8 mouse cellular contexts compared by ENCODE assay signal in genomic region chrX:48255830-48256428, GRCm38 (mm10). TPM values are rescaled to one million over a fixed set of nuclear protein-coding genes. Genes with fewer than 3 reads are reported as not detected.
DNase-seq lines count a peak whose midpoint lies in the region; ATAC-seq and TF ChIP-seq lines count a peak whose summit lies in the region.

No protein-coding gene starts in this region.

- peak in 1 of 2 experiments; percentile 5 for DNase-seq in heart, adult 2 months
- DNase-seq in heart, adult 8-10 months (ENCODE audit: low spot score), result no peak
- DNase-seq in cerebellum, postnatal 14 days, result peak; percentile 25 to 26
- DNase-seq in heart, postnatal 0 days (ENCODE audit: low spot score), result no peak
- DNase-seq in testis, postnatal 14 days (ENCODE audit: low spot score), result no peak

- peak; percentile 65 for ATAC-seq in heart, postnatal 0 days (ENCODE audit: insufficient read depth, low read depth)
- peak; percentile 7; the same call in 1 of the 2 replicates for ATAC-seq in limb, embryonic 15.5 days (ENCODE audit: insufficient number of reproducible peaks, low FRiP score, low TSS enrichment, low read depth)
- ATAC-seq in neural tube, embryonic 13.5 days (ENCODE audit: low read depth), result peak; percentile 71; the same call in 1 of the 2 replicates

- H3K79me2 ChIP-seq in heart, adult 2 months (replicated peaks; ENCODE audit: control insufficient read depth, insufficient read depth, low read length), result no peaks in the 10 kb centered on the region
- peaks cover 24% of the 10 kb centered on the region for H3K79me2 ChIP-seq in C2C12 (ENCODE audit: control insufficient read depth, insufficient read depth)

- peak overlapping the region; percentile 66 for H3ac ChIP-seq in C2C12 (ENCODE audit: control insufficient read depth, insufficient read length, low read depth)

- no peaks in the 10 kb centered on the region; the same call in 1 of the 2 replicates for H3K4me1 ChIP-seq in heart, adult 2 months (ENCODE audit: control insufficient read depth, insufficient read depth, low read length)
- no peaks in the 10 kb centered on the region; the same call in 1 of the 2 replicates for H3K4me1 ChIP-seq in heart, postnatal 0 days (ENCODE audit: control insufficient read depth, insufficient read depth)
- no peaks in the 10 kb centered on the region; the same call in 1 of the 2 replicates for H3K4me1 ChIP-seq in limb, embryonic 15.5 days
- H3K4me1 ChIP-seq in neural tube, embryonic 13.5 days (replicated peaks), result peaks cover 10% of the 10 kb centered on the region

- no peak for TF ChIP-seq EP300 in heart, adult 2 months (IDR thresholded peaks at IDR 0.05; ENCODE audit: insufficient read depth, low read depth, low read length)
- no peak for TF ChIP-seq EP300 in heart, postnatal 0 days (IDR thresholded peaks at IDR 0.05; ENCODE audit: low read depth)

- intact Hi-C loops in heart, adult 2 months (cut with DNase I), result loop anchor here (2.0 to 5.0 kb wide), 3 partner anchors 31 to 264 kb away; partner anchors contain the start of gene Zdhhc9

- H3K9me3 ChIP-seq in heart, postnatal 0 days (replicated peaks; ENCODE audit: control insufficient read depth, low read length), result no peaks in the 10 kb centered on the region
- H3K9me3 ChIP-seq in limb, embryonic 15.5 days, result no peaks in the 10 kb centered on the region
- H3K9me3 ChIP-seq in neural tube, embryonic 13.5 days, result no peaks in the 10 kb centered on the region

- H3K4me3 ChIP-seq in heart, adult 2 months, result peak overlapping the region; percentile 55
- peak overlapping the region; percentile 38 for H3K4me3 ChIP-seq in C2C12 (ENCODE audit: insufficient read depth, poor library complexity, severe bottlenecking)
- H3K4me3 ChIP-seq in heart, postnatal 0 days (ENCODE audit: low read depth, low read length), result peak overlapping the region; percentile 64
- H3K4me3 ChIP-seq in limb, embryonic 15.5 days, result peak overlapping the region; percentile 53
- peak overlapping the region; percentile 51 for H3K4me3 ChIP-seq in neural tube, embryonic 13.5 days

- H3K4me2 ChIP-seq in heart, postnatal 0 days (ENCODE audit: low read depth, low read length), result peak overlapping the region; percentile 64
- peak overlapping the region; percentile 54 for H3K4me2 ChIP-seq in limb, embryonic 15.5 days
- H3K4me2 ChIP-seq in neural tube, embryonic 13.5 days, result peak overlapping the region; percentile 61

- peak overlapping the region; percentile 83 for H3K27ac ChIP-seq in heart, adult 2 months
- H3K27ac ChIP-seq in heart, postnatal 0 days (ENCODE audit: low read depth), result peak overlapping the region; percentile 80
- H3K27ac ChIP-seq in limb, embryonic 15.5 days, result peak overlapping the region; percentile 85
- peak overlapping the region; percentile 83 for H3K27ac ChIP-seq in neural tube, embryonic 13.5 days (replicated peaks)

- WGBS in heart, adult 2 months, result 22% methylated on average over 18 of the region's 18 CpGs
- WGBS in heart, postnatal 0 days, result 18% methylated on average over 18 of the region's 18 CpGs
- 23% methylated on average over 18 of the region's 18 CpGs for WGBS in limb, embryonic 15.5 days
- 20% methylated on average over 18 of the region's 18 CpGs for WGBS in neural tube, embryonic 13.5 days

- no peak for TF ChIP-seq CTCF in heart, adult 2 months (IDR thresholded peaks at IDR 0.05)
- no peak for TF ChIP-seq CTCF in C2C12 (IDR thresholded peaks at IDR 0.05; ENCODE audit: control insufficient read depth, insufficient read depth, insufficient read length)
- no peak for TF ChIP-seq CTCF in heart, postnatal 0 days (IDR thresholded peaks at IDR 0.05; ENCODE audit: low read depth)

- TF ChIP-seq POLR2A in heart, adult 2 months (IDR thresholded peaks at IDR 0.05; ENCODE audit: insufficient read depth, low read depth, low read length), result no peak

- no peaks in the 10 kb centered on the region for H3K36me3 ChIP-seq in heart, adult 2 months (ENCODE audit: control insufficient read depth, insufficient read depth, low read length)
- peaks cover 14% of the 10 kb centered on the region for H3K36me3 ChIP-seq in C2C12 (ENCODE audit: control insufficient read depth, insufficient read depth)
- H3K36me3 ChIP-seq in heart, postnatal 0 days (replicated peaks; ENCODE audit: control insufficient read depth, insufficient read depth, low read length), result no peaks in the 10 kb centered on the region
- 0 out of 2 replicates have a peak, but pooled peaks cover 4% of the 10 kb centered on the region for H3K36me3 ChIP-seq in limb, embryonic 15.5 days
- peaks cover 3% of the 10 kb centered on the region; the same call in 1 of the 2 replicates for H3K36me3 ChIP-seq in neural tube, embryonic 13.5 days

- peaks cover 8% of the 10 kb centered on the region for H3K79me3 ChIP-seq in C2C12 (ENCODE audit: low read depth)

- H3K9ac ChIP-seq in heart, adult 2 months (ENCODE audit: low read depth, low read length), result peak overlapping the region; percentile 65; the same call in 1 of the 2 replicates
- H3K9ac ChIP-seq in heart, postnatal 0 days (replicated peaks; ENCODE audit: low read depth, low read length), result peak overlapping the region; percentile 54
- 0 out of 2 replicates have a peak overlapping the region, but pooled peaks have one; percentile 23 for H3K9ac ChIP-seq in limb, embryonic 15.5 days
- H3K9ac ChIP-seq in neural tube, embryonic 13.5 days, result peak overlapping the region; percentile 64

- no peaks in the 10 kb centered on the region for H3K27me3 ChIP-seq in heart, adult 2 months (ENCODE audit: control insufficient read depth, insufficient read depth, low read length)
- H3K27me3 ChIP-seq in C2C12 (ENCODE audit: control insufficient read depth, insufficient read depth, insufficient read length), result no peaks in the 10 kb centered on the region
- H3K27me3 ChIP-seq in heart, postnatal 0 days (ENCODE audit: control insufficient read depth, insufficient read depth, low read length), result no peaks in the 10 kb centered on the region
- H3K27me3 ChIP-seq in limb, embryonic 15.5 days, result no peaks in the 10 kb centered on the region
- H3K27me3 ChIP-seq in neural tube, embryonic 13.5 days, result no peaks in the 10 kb centered on the region

TF ChIP-seq in C2C12, 6 proteins besides CTCF, POLR2A, EP300 and RAD21:
- TF ChIP-seq MYOD1 (IDR thresholded peaks at IDR 0.05; ENCODE audit: control insufficient read depth, insufficient read length, low read depth) (no peak), FOSL1 (IDR thresholded peaks at IDR 0.05; ENCODE audit: insufficient read depth, low read length, poor library complexity, severe bottlenecking) (no peak), MAX (IDR thresholded peaks at IDR 0.05) (no peak), USF1 (IDR thresholded peaks at IDR 0.05; ENCODE audit: low read depth) (no peak), CEBPB (IDR thresholded peaks at IDR 0.05; ENCODE audit: low read depth) (no peak), MYOG (IDR thresholded peaks at IDR 0.05; ENCODE audit: control insufficient read depth, extremely low read depth, insufficient read length) (no peak)

RNA-seq across cellular contexts. Expression of gene Utp14a, which starts 0.7 kb away (rescaled TPM):
- total RNA-seq in heart, adult 2 months (2021), result 10 to 100 TPM; 14.0 to 18.1 TPM
- polyA plus RNA-seq in heart, adult 2 months (2012; rRNA removed), result 2.5 and 4.6 TPM in 2 replicates
- total RNA-seq in heart, adult 8-10 months (2022), result 10 to 100 TPM; 11.0 to 18.6 (median 17.0) TPM
- 15.2 TPM for polyA plus RNA-seq in C2C12 (2012; fragmentation: generic; extraction: Trizol)
- 3.4 and 6.0 TPM in 2 replicates for total RNA-seq in heart, postnatal 0 days (2014; rRNA removed; ENCODE audit: low replicate concordance)
- 9.6 and 9.9 TPM in 2 replicates for polyA plus RNA-seq in heart, postnatal 0 days (2015; fragmentation: Nextera tagmentation; extraction: Ambion mirVana)
- 17.0 and 18.5 TPM in 2 replicates for polyA plus RNA-seq in limb, embryonic 15.5 days (2015; fragmentation: Nextera tagmentation; extraction: Ambion mirVana)
- polyA plus RNA-seq in neural tube, embryonic 13.5 days (2015; fragmentation: Nextera tagmentation; extraction: Ambion mirVana), result 17.9 and 18.9 TPM in 2 replicates

RNA-seq across cellular contexts. Expression of gene Zdhhc9, which starts 47.3 kb away (rescaled TPM):
- 10 to 100 TPM; 31.2 to 32.5 TPM for total RNA-seq in heart, adult 2 months (2021)
- 25.6 and 36.4 TPM in 2 replicates for polyA plus RNA-seq in heart, adult 2 months (2012; rRNA removed)
- 10 to 100 TPM; 31.4 to 44.8 (median 37.5) TPM for total RNA-seq in heart, adult 8-10 months (2022)
- polyA plus RNA-seq in C2C12 (2012; fragmentation: generic; extraction: Trizol), result 5.9 TPM
- total RNA-seq in heart, postnatal 0 days (2014; rRNA removed; ENCODE audit: low replicate concordance), result 14.6 and 15.4 TPM in 2 replicates
- polyA plus RNA-seq in heart, postnatal 0 days (2015; fragmentation: Nextera tagmentation; extraction: Ambion mirVana), result 2.3 and 2.7 TPM in 2 replicates
- polyA plus RNA-seq in limb, embryonic 15.5 days (2015; fragmentation: Nextera tagmentation; extraction: Ambion mirVana), result 6.3 and 7.0 TPM in 2 replicates
- 8.0 and 10.5 TPM in 2 replicates for polyA plus RNA-seq in neural tube, embryonic 13.5 days (2015; fragmentation: Nextera tagmentation; extraction: Ambion mirVana)

Comparison
In these comparisons a context has a peak if more than half of its experiments do, and no peak if none do; other contexts are left out.
1. DNase-seq: peak in cerebellum, postnatal 14 days (2 of 2); none in heart, adult 8-10 months (single experiment), heart, postnatal 0 days (single experiment) and testis, postnatal 14 days (single experiment).
2. ATAC-seq: peak in every context shown above with its lines; median percentile 71 in neural tube, embryonic 13.5 days; 65 in heart, postnatal 0 days; 7 in limb, embryonic 15.5 days.
3. Peak in every context shown above with its lines, with median percentiles within 50 percentile points of each other: H3K27ac ChIP-seq, H3K4me3 ChIP-seq, H3K9ac ChIP-seq and H3K4me2 ChIP-seq.